Mouse (Mus musculus) ES-E14 (cell line): Measurements from ENCODE around the gene Tbc1d30. TPM values are rescaled to one million over a fixed set of nuclear protein-coding genes. Genes with fewer than 3 reads are reported as not detected.

ENCODE experiments used
- DNase-seq: peaks from one replicate; pipeline ENCODE4 v3.0.0-alpha.2; 2013; ENCODE audit warnings: low read depth, low spot score
- H3K27ac ChIP-seq: 2 replicates; pipeline ENCODE4 v1.5.1; 2012; ENCODE audit warnings: low read depth, mild to moderate bottlenecking, low read length, moderate library complexity, mixed read lengths; ENCODE audit not compliant: poor library complexity, insufficient read depth, severe bottlenecking
- H3K36me3 ChIP-seq: 2 replicates; pipeline ENCODE4 v1.6.1; 2012; ENCODE audit warnings: mild to moderate bottlenecking, low read length, moderate library complexity, mixed read lengths; ENCODE audit not compliant: control insufficient read depth, poor library complexity, insufficient read depth, severe bottlenecking
- H3K4me1 ChIP-seq, 2 experiments: fragments of 150-350 bp in 1 of 2; sonication (generic) in 1 of 2; 2 replicates each; pipeline ENCODE4 v1.6.1; 2012; ENCODE audit warnings: low read length in 2 of 2, mild to moderate bottlenecking in 1 of 2, mixed read lengths in 1 of 2; ENCODE audit not compliant: control insufficient read depth in 2 of 2, insufficient read depth in 2 of 2, poor library complexity in 1 of 2
- H3K4me3 ChIP-seq, 2 experiments: fragments of 150-350 bp in 1 of 2; sonication (generic) in 1 of 2; 2 replicates each; pipeline ENCODE4 v1.5.1; 2012; ENCODE audit warnings: low read length in 2 of 2, low read depth in 1 of 2, mild to moderate bottlenecking in 1 of 2, mixed read lengths in 1 of 2; ENCODE audit not compliant: insufficient read depth in 1 of 2, poor library complexity in 1 of 2, severe bottlenecking in 1 of 2
- H3K9ac ChIP-seq: 2 replicates; pipeline ENCODE4 v1.6.1; 2012; ENCODE audit warnings: low read depth, mild to moderate bottlenecking, low read length, mixed read lengths; ENCODE audit not compliant: poor library complexity, insufficient read depth, severe bottlenecking
- H3K9me3 ChIP-seq: fragments of 150-350 bp; sonication (generic); 2 replicates; pipeline ENCODE4 v1.6.1; 2012; ENCODE audit warnings: low read depth, mild to moderate bottlenecking, low read length; ENCODE audit not compliant: control insufficient read depth, insufficient read depth
- CHD2 ChIP-seq: IDR thresholded peaks from 2 replicates; pipeline ENCODE4 v1.6.1; 2014; ENCODE audit warnings: mild to moderate bottlenecking, low read depth, low read length, inconsistent platforms
- HCFC1 ChIP-seq: IDR thresholded peaks from 2 replicates; pipeline ENCODE4 v1.6.1; 2012; ENCODE audit warnings: low read length, inconsistent platforms, borderline replicate concordance; ENCODE audit not compliant: insufficient read depth
- MAFK ChIP-seq: IDR thresholded peaks from 2 replicates; pipeline ENCODE4 v1.6.1; 2014; ENCODE audit warnings: mild to moderate bottlenecking, low read depth, low read length, inconsistent platforms; ENCODE audit not compliant: insufficient read depth
- ZC3H11A ChIP-seq: IDR thresholded peaks from 2 replicates; pipeline ENCODE4 v1.6.1; 2012; ENCODE audit warnings: low read depth, mild to moderate bottlenecking, inconsistent platforms, low read length, borderline replicate concordance
- ZNF384 ChIP-seq: IDR thresholded peaks from 2 replicates; pipeline ENCODE4 v1.6.1; 2012; ENCODE audit warnings: low read depth, low read length, inconsistent platforms
- in situ Hi-C, 2 experiments: fragments of 600-800 bp; cut with MboI; formaldehyde crosslinking; loops; one replicate each; pipeline ENCODE4 v1.15.1; 2025; ENCODE audit warnings: low sequenced_read_pairs in 2 of 2, inconsistent platforms in 1 of 2; ENCODE audit not compliant: unreplicated experiment in 2 of 2
- total RNA-seq: library from RNA; depleted of rRNA; stranded (reverse); fragments of 300-350 nt; gene quantifications from 2 replicates; pipeline ENCODE4 v1.2.3, GENCODE M21; 2012; rRNA removed

The Tbc1d30 gene
- total RNA-seq, 1 experiment: 0.45 TPM

GRCm38 (mm10) chr10:121225636-121226035 lies 125.4 kb downstream of the Tbc1d30 start:
- Histone ChIP-seq H3K4me1 (no peaks in the 10 kb centered on the region), H3K4me3 (no peak overlapping the region), H3K27ac (no peak overlapping the region), H3K36me3 (no peaks in the 10 kb centered on the region), H3K9ac (no peak overlapping the region), H3K9me3 (no peaks in the 10 kb centered on the region)
- in situ Hi-C loops: no loop called here
- TF ChIP-seq CHD2: no peak
- no peak for DNase-seq

- H3K36me3 ChIP-seq: no peaks in the 10 kb centered on the region
- no peak overlapping the region for H3K27ac ChIP-seq
- TF ChIP-seq MAFK (no peak), ZNF384 (no peak), CHD2 (no peak), HCFC1 (no peak)
- in situ Hi-C loops: no loop called here
- no peak overlapping the region for H3K9ac ChIP-seq
- H3K9me3 ChIP-seq: no peaks in the 10 kb centered on the region
- no peaks in the 10 kb centered on the region for H3K4me1 ChIP-seq
- no peak overlapping the region for H3K4me3 ChIP-seq
- no peak for DNase-seq
Measured at GRCm38 (mm10) chr10:121222881-121223280, 128.2 kb downstream of the Tbc1d30 start.

- H3K4me1 ChIP-seq: no peaks in the 10 kb centered on the region
- H3K9ac ChIP-seq: no peak overlapping the region
- H3K9me3 ChIP-seq: no peaks in the 10 kb centered on the region
- TF ChIP-seq ZC3H11A (no peak), ZNF384 (no peak), MAFK (no peak), HCFC1 (no peak), CHD2 (no peak)
- no peak overlapping the region for H3K27ac ChIP-seq
- no peak overlapping the region for H3K4me3 ChIP-seq
- DNase-seq: no peak
- H3K36me3 ChIP-seq: no peaks in the 10 kb centered on the region
- in situ Hi-C loops: no loop called here
Measured at GRCm38 (mm10) chr10:121218616-121219015, 132.5 kb downstream of the Tbc1d30 start.

GRCm38 (mm10) chr10:121216804-121217203 lies 134.3 kb downstream of the Tbc1d30 start:
- no peaks in the 10 kb centered on the region for H3K4me1 ChIP-seq
- TF ChIP-seq ZC3H11A (no peak), ZNF384 (no peak), HCFC1 (no peak)
- no peak overlapping the region for H3K4me3 ChIP-seq
- in situ Hi-C loops: no loop called here
- no peaks in the 10 kb centered on the region for H3K9me3 ChIP-seq
- H3K27ac ChIP-seq: no peak overlapping the region
- H3K36me3 ChIP-seq: no peaks in the 10 kb centered on the region
- DNase-seq: no peak
- H3K9ac ChIP-seq: no peak overlapping the region

Other genes with a start within 250 kb of the Tbc1d30 start
- 61.0 and 79.8 TPM in 2 replicates for gene Gns, start 13.8 kb upstream of the Tbc1d30 start, total RNA-seq
- gene Rassf3, start 125.1 kb upstream of the Tbc1d30 start, total RNA-seq: 11.9 and 13.1 TPM in 2 replicates
- gene Tbk1, start 235.5 kb upstream of the Tbc1d30 start, total RNA-seq: 19.7 and 25.7 TPM in 2 replicates